Mouse (Mus musculus) forebrain, embryonic 16.5 days (tissue): ENCODE measurements around the gene Cgn. TPM values are rescaled to one million over a fixed set of nuclear protein-coding genes. Genes with fewer than 3 reads are reported as not detected.

ENCODE experiments used
- ATAC-seq: fragments of 200-750 bp; cut with Nextera tagmentation; 2 replicates; pipeline ENCODE4 v1.8.0; 2017; ENCODE audit warnings: mild to moderate bottlenecking, moderate library complexity
- H3K27ac ChIP-seq: fragments of 300-500 bp; sonication (generic); 2 replicates; pipeline ENCODE4 v1.5.1; 2014; ENCODE audit warnings: low read length, control low read depth
- H3K27me3 ChIP-seq: fragments of 300-500 bp; sonication (generic); replicated peaks from 2 replicates; pipeline ENCODE4 v1.6.1; 2014; ENCODE audit warnings: low read length; ENCODE audit not compliant: control insufficient read depth, insufficient read depth
- H3K36me3 ChIP-seq: fragments of 300-500 bp; sonication (generic); 2 replicates; pipeline ENCODE4 v1.6.1; 2014; ENCODE audit not compliant: control insufficient read depth, insufficient read depth
- H3K4me1 ChIP-seq: fragments of 300-500 bp; sonication (generic); replicated peaks from 2 replicates; pipeline ENCODE4 v1.6.1; 2014; ENCODE audit warnings: low read length; ENCODE audit not compliant: control insufficient read depth, insufficient read depth
- H3K4me2 ChIP-seq: fragments of 300-500 bp; sonication (generic); 2 replicates; pipeline ENCODE4 v1.6.1; 2014; ENCODE audit warnings: mild to moderate bottlenecking, low read length, control low read depth
- H3K4me3 ChIP-seq: fragments of 300-500 bp; sonication (generic); replicated peaks from 2 replicates; pipeline ENCODE4 v1.5.1; 2014; ENCODE audit warnings: mild to moderate bottlenecking, low read length, control low read depth
- H3K9ac ChIP-seq: fragments of 300-500 bp; sonication (generic); replicated peaks from 2 replicates; pipeline ENCODE4 v1.6.1; 2014; ENCODE audit warnings: low read depth, low read length, control low read depth
- H3K9me3 ChIP-seq: fragments of 300-500 bp; sonication (generic); 2 replicates; pipeline ENCODE4 v1.6.1; 2016; ENCODE audit warnings: low read length; ENCODE audit not compliant: control insufficient read depth
- WGBS: fragments of 180-500 bp; shearing (Covaris S2); extraction: QIAGEN DNeasy Blood & Tissue Kit; methylation state at CpG from one replicate; pipeline ENCODE4 v1.1.7; 2014; 5-methylcytosine and 5-hydroxymethylcytosine counted together
- polyA plus RNA-seq: library from polyadenylated mRNA; unstranded; fragments of >200 nt; fragmentation: Nextera tagmentation; extraction: Ambion mirVana; gene quantifications from 2 replicates; pipeline ENCODE4 v1.2.1, GENCODE M21; 2015

Cgn gene
- polyA plus RNA-seq = 4.9 and 9.0 TPM in 2 replicates

DNA sequence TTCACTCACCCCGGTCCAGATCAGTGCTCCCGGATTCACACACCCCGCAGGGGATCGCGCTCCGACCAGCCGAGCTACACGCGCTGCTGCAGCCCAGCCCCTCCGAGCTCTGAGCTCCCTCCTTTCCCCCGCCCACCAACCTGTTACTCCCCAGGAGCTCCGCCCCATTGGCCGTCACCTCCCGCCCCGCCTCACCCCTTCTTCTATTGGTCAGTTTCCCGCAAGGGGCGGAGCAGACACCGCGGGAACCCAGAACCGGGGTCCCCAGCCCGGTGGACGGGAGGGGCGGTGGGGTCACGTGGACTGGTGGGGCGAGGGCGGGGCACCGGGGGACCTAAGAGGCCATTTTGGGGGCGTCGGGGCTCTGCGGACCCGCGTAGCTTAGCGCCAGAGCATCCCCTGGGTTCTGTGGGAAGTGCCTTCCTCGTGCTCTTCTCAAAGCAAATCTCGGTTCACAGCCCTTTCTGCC, at the start of gene Cgn:
Gene Cgn (minus strand): TSS at position 126 of the 469 bp plus-strand sequence.
- Histone ChIP-seq H3K4me2 (peak within 1 kb of the TSS; percentile 89), H3K27me3 (no peaks in the 10 kb centered on the region), H3K36me3 (no peaks in the 10 kb centered on the region), H3K9me3 (no peaks in the 10 kb centered on the region), H3K4me1 (peaks cover 12% of the 10 kb centered on the region), H3K9ac (peak within 1 kb of the TSS; percentile 69), H3K27ac (peak within 1 kb of the TSS; percentile 83), H3K4me3 (peak within 1 kb of the TSS; percentile 56)
- peak; percentile 93 for ATAC-seq
- under 1% methylated on average over 33 of the region's 35 CpGs for WGBS

GRCm38 (mm10) chr3:94835396-94835795, 49.1 kb upstream of the Cgn start:
- H3K4me2 ChIP-seq = no peak overlapping the region
- no peak overlapping the region for H3K4me3 ChIP-seq
- peaks cover 19% of the 10 kb centered on the region for H3K4me1 ChIP-seq
- WGBS = 83% methylated on average over 3 of the region's 3 CpGs
- H3K27me3 ChIP-seq = no peaks in the 10 kb centered on the region
- no peak overlapping the region for H3K27ac ChIP-seq
- no peak for ATAC-seq
- no peaks in the 10 kb centered on the region for H3K36me3 ChIP-seq
- H3K9me3 ChIP-seq = no peaks in the 10 kb centered on the region
- H3K9ac ChIP-seq = no peak overlapping the region

- Histone ChIP-seq H3K36me3 (no peaks in the 10 kb centered on the region), H3K4me1 (peaks cover 5% of the 10 kb centered on the region; the same call in 1 of the 2 replicates), H3K4me2 (no peak overlapping the region), H3K4me3 (no peak overlapping the region), H3K27me3 (no peaks in the 10 kb centered on the region), H3K9ac (no peak overlapping the region), H3K9me3 (no peaks in the 10 kb centered on the region), H3K27ac (no peak overlapping the region)
- no peak for ATAC-seq
These were observed 47.1 kb upstream of the Cgn start for GRCm38 (mm10) chr3:94833358-94833757.

- Histone ChIP-seq H3K4me2 (no peak overlapping the region), H3K4me3 (no peak overlapping the region), H3K9ac (no peak overlapping the region), H3K36me3 (no peaks in the 10 kb centered on the region), H3K4me1 (peaks cover 5% of the 10 kb centered on the region; the same call in 1 of the 2 replicates), H3K27me3 (no peaks in the 10 kb centered on the region), H3K9me3 (no peaks in the 10 kb centered on the region), H3K27ac (no peak overlapping the region)
- WGBS = 84% methylated on average over 5 of the region's 5 CpGs
- no peak for ATAC-seq
These were observed 46.4 kb upstream of the Cgn start for GRCm38 (mm10) chr3:94832701-94833100.

DNA sequence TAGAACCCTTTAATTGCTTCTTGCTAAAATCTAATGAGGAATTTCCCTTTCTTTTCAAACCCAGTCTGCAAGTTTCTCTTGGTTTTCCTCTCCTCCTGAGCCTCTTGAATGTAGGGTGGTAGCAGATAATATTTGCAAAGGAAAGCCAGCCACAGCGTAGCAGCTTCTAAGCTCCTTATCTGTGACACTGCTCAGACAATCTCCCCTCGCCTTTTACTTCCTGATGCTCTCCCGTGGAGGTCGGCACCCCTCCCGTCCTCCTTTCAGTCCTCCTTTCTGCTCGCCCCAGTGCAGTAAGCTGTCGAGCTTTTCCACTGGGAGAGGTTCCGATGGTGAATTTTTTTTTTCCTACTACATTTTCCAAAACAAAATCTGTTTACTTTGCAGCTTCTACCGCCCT, 45.8 kb upstream of the Cgn start:
- Histone ChIP-seq H3K27ac (no peak overlapping the region), H3K27me3 (no peaks in the 10 kb centered on the region), H3K4me2 (no peak overlapping the region), H3K4me3 (no peak overlapping the region), H3K4me1 (peaks cover 5% of the 10 kb centered on the region; the same call in 1 of the 2 replicates), H3K9ac (no peak overlapping the region), H3K36me3 (no peaks in the 10 kb centered on the region), H3K9me3 (no peaks in the 10 kb centered on the region)
- WGBS = 22% methylated on average over 9 of the region's 9 CpGs
- ATAC-seq = no peak

- Histone ChIP-seq H3K4me2 (no peak overlapping the region), H3K9ac (no peak overlapping the region), H3K9me3 (no peaks in the 10 kb centered on the region), H3K36me3 (no peaks in the 10 kb centered on the region), H3K27ac (no peak overlapping the region), H3K4me1 (peaks cover 4% of the 10 kb centered on the region; the same call in 1 of the 2 replicates), H3K27me3 (no peaks in the 10 kb centered on the region), H3K4me3 (no peak overlapping the region)
- no peak for ATAC-seq
- WGBS = 81% methylated on average over 3 of the region's 3 CpGs
These were observed 37.8 kb upstream of the Cgn start for GRCm38 (mm10) chr3:94824110-94824509.

DNA sequence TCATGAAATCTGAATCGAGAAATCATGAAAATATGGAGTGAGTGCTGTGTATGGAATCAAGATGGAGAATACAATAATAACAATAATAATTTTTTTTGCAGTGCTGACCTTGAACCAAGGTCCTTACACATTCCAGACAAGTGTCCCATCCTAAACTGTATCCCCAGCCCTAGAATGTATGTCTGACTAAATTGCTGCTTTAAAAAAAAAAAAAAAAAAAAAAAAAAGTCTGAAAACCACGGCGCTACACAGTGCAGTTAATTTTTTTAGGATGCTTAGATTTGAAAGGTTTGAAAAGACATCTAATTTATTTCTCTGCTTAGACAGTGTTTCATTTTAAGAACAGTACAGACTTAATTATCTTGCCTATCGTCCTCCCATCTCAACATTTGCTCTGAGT, 35.8 kb upstream of the Cgn start:
- H3K9ac ChIP-seq = peak overlapping the region; percentile 77

GRCm38 (mm10) chr3:94821008-94821638, 34.8 kb upstream of the Cgn start:
- peak; percentile 77 for ATAC-seq
- H3K4me2 ChIP-seq = peak overlapping the region; percentile 65

More for the DNA sequence above, 35.8 kb upstream of the Cgn start:
- H3K4me2 ChIP-seq = peak overlapping the region; percentile 65
- H3K36me3 ChIP-seq = no peaks in the 10 kb centered on the region
- 75% methylated on average over 4 of the region's 4 CpGs for WGBS
- H3K4me3 ChIP-seq = peak overlapping the region; percentile 63
- H3K27ac ChIP-seq = peak overlapping the region; percentile 88; the same call in 1 of the 2 replicates
- H3K9me3 ChIP-seq = no peaks in the 10 kb centered on the region
- 0 out of 2 replicates have a peak, but pooled peaks have one; percentile 41 for ATAC-seq
- H3K4me1 ChIP-seq = peaks cover 4% of the 10 kb centered on the region; the same call in 1 of the 2 replicates
- H3K27me3 ChIP-seq = no peaks in the 10 kb centered on the region

DNA sequence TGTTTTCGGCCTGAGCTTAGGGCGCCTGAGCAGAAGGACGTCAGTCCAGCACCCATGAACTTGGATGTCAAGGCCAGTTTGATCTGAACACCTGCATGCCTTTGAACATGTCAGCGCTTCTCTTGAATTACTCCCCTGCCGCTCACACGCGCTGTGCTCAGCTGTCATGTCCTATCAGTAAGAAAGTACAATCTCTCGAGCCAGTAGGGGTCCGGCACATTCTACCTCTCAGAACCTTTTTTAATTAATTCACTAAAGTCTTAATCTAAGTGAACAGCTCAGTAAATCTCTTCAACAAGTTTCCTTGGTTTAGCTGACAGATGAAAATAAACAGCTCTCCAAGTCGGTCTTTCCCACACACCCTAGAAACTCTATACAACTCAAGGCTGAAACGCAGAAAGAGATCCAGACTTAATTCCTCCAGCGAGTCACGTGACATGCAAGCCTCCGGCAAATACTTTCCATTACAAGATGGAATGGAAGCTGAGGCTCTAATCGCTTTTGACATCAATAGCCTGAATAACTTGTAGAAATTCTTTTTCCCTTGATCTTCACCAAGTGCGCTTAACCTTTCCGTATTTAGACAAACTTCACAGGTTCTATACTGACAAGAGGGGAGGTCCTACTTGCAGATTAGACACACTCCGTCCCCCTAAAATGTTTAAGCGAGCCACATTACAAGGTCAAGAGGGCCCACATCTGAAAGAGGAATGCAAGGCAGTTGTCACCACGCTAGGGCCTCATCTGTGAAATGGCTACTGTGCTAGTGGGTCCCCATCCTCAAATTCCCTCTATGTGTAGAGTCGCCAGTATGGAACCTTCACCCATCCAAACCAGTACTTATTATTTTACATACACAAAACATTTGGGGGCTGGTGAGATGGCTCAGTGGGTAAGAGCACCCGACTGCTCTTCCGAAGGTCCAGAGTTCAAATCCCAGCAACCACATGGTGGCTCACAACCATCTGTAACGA, 33.4 kb upstream of the Cgn start:
- WGBS = 67% methylated on average over 23 of the region's 24 CpGs
- H3K4me1 ChIP-seq = peaks cover 4% of the 10 kb centered on the region; the same call in 1 of the 2 replicates

More at GRCm38 (mm10) chr3:94821008-94821638, 34.8 kb upstream of the Cgn start:
- WGBS = 1% methylated on average over 31 of the region's 31 CpGs
- no peaks in the 10 kb centered on the region for H3K27me3 ChIP-seq
- H3K9me3 ChIP-seq = no peaks in the 10 kb centered on the region
- H3K4me3 ChIP-seq = peak overlapping the region; percentile 63
- H3K4me1 ChIP-seq = peaks cover 4% of the 10 kb centered on the region; the same call in 1 of the 2 replicates
- peak overlapping the region; percentile 88 for H3K27ac ChIP-seq
- no peaks in the 10 kb centered on the region for H3K36me3 ChIP-seq
- peak overlapping the region; percentile 77 for H3K9ac ChIP-seq

More for the DNA sequence above, 33.4 kb upstream of the Cgn start:
- no peak for ATAC-seq
- no peaks in the 10 kb centered on the region for H3K36me3 ChIP-seq
- H3K4me3 ChIP-seq = no peak overlapping the region
- H3K27me3 ChIP-seq = no peaks in the 10 kb centered on the region
- no peaks in the 10 kb centered on the region for H3K9me3 ChIP-seq
- H3K27ac ChIP-seq = no peak overlapping the region
- H3K9ac ChIP-seq = no peak overlapping the region
- no peak overlapping the region for H3K4me2 ChIP-seq
